Mouse (Mus musculus) liver, postnatal 0 days (tissue): ENCODE data around the gene Lrfn4. TPM values are rescaled to one million over a fixed set of nuclear protein-coding genes. Genes with fewer than 3 reads are reported as not detected.

ENCODE experiments used
- ATAC-seq: fragments of 200-750 bp; cut with Nextera tagmentation; 2 replicates; pipeline ENCODE4 v1.8.0; 2017; ENCODE audit warnings: mild to moderate bottlenecking, moderate library complexity
- DNase-seq: peaks from one replicate; pipeline ENCODE4 v3.0.0-alpha.2; 2016
- H3K27ac ChIP-seq: fragments of 300-500 bp; sonication (generic); 2 replicates; pipeline ENCODE4 v1.5.1; 2014; ENCODE audit warnings: antibody characterized with exemption, moderate library complexity, mild to moderate bottlenecking, low read depth
- H3K27me3 ChIP-seq: fragments of 300-500 bp; sonication (generic); 2 replicates; pipeline ENCODE4 v1.6.1; 2014; ENCODE audit warnings: low read length, control low read depth, mixed read lengths; ENCODE audit not compliant: insufficient read depth
- H3K36me3 ChIP-seq: fragments of 300-500 bp; sonication (generic); replicated peaks from 2 replicates; pipeline ENCODE4 v1.6.1; 2014; ENCODE audit warnings: mild to moderate bottlenecking, control low read depth, low read length, moderate library complexity, mixed read lengths; ENCODE audit not compliant: insufficient read depth
- H3K4me1 ChIP-seq: fragments of 300-500 bp; sonication (generic); 2 replicates; pipeline ENCODE4 v1.6.1; 2014; ENCODE audit warnings: antibody characterized with exemption, mild to moderate bottlenecking, control low read depth; ENCODE audit not compliant: insufficient read depth
- H3K4me2 ChIP-seq: fragments of 300-500 bp; sonication (generic); 2 replicates; pipeline ENCODE4 v1.6.1; 2014; ENCODE audit warnings: low read depth, mild to moderate bottlenecking, low read length, moderate library complexity, mixed read lengths
- H3K4me3 ChIP-seq: fragments of 300-500 bp; sonication (generic); 2 replicates; pipeline ENCODE4 v1.5.1; 2014; ENCODE audit warnings: low read depth, low read length
- H3K9ac ChIP-seq: fragments of 300-500 bp; sonication (generic); replicated peaks from 2 replicates; pipeline ENCODE4 v1.6.1; 2014; ENCODE audit warnings: mild to moderate bottlenecking, moderate library complexity
- H3K9me3 ChIP-seq: fragments of 300-500 bp; sonication (generic); 2 replicates; pipeline ENCODE4 v1.6.1; 2016; ENCODE audit warnings: mild to moderate bottlenecking, control low read depth, low read length, mixed read lengths
- CTCF ChIP-seq: sonication (generic); IDR thresholded peaks from 2 replicates; pipeline ENCODE4 v1.5.1; 2016; ENCODE audit warnings: antibody characterized with exemption, low read depth
- EP300 ChIP-seq: IDR thresholded peaks from 2 replicates; pipeline ENCODE4 v1.6.1; 2016; ENCODE audit warnings: antibody characterized with exemption, low read depth, mild to moderate bottlenecking
- WGBS: fragments of 180-500 bp; shearing (Covaris S2); extraction: QIAGEN DNeasy Blood & Tissue Kit; methylation state at CpG from one replicate; pipeline ENCODE4 v1.1.7; 2014; ENCODE audit not compliant: insufficient replicate concordance; 5-methylcytosine and 5-hydroxymethylcytosine counted together
- polyA plus RNA-seq: library from polyadenylated mRNA; unstranded; fragments of >200 nt; fragmentation: Nextera tagmentation; extraction: Ambion mirVana; gene quantifications from 2 replicates; pipeline ENCODE4 v1.2.1, GENCODE M21; 2015

Lrfn4 gene
- polyA plus RNA-seq, 1 experiment from 2014 or later: 0.15 TPM

GRCm38 (mm10) chr19:4612181-4612961 lies 3.1 kb downstream of the Lrfn4 start:
- DNase-seq (no peak), ATAC-seq (no peak)
- no peak for TF ChIP-seq CTCF
- TF ChIP-seq EP300: no peak
- peaks cover 23% of the 10 kb centered on the region for H3K36me3 ChIP-seq
- H3K9me3 ChIP-seq: no peaks in the 10 kb centered on the region
- H3K27me3 ChIP-seq: no peaks in the 10 kb centered on the region
- WGBS: 88% methylated on average over 19 of the region's 19 CpGs
- H3K4me2 ChIP-seq: no peak overlapping the region
- H3K9ac ChIP-seq: no peak overlapping the region
- peaks cover 19% of the 10 kb centered on the region for H3K4me1 ChIP-seq
- no peak overlapping the region for H3K4me3 ChIP-seq
- H3K27ac ChIP-seq: no peak overlapping the region

- Histone ChIP-seq H3K36me3 (peaks cover 23% of the 10 kb centered on the region), H3K27ac (no peak overlapping the region)
These were observed 5.4 kb downstream of the Lrfn4 start for GRCm38 (mm10) chr19:4610109-4610508.

GRCm38 (mm10) chr19:4608511-4608910 lies 7.0 kb downstream of the Lrfn4 start:
- H3K36me3 ChIP-seq: peaks cover 22% of the 10 kb centered on the region
- TF ChIP-seq CTCF: no peak
- TF ChIP-seq EP300: no peak
- no peak overlapping the region for H3K4me3 ChIP-seq
- H3K4me2 ChIP-seq: no peak overlapping the region
- WGBS: 76% methylated on average over 4 of the region's 4 CpGs
- no peak overlapping the region for H3K9ac ChIP-seq
- no peaks in the 10 kb centered on the region for H3K9me3 ChIP-seq
- no peak for ATAC-seq
- no peak for DNase-seq
- H3K4me1 ChIP-seq: peaks cover 2% of the 10 kb centered on the region
- no peaks in the 10 kb centered on the region for H3K27me3 ChIP-seq
- no peak overlapping the region for H3K27ac ChIP-seq

More at GRCm38 (mm10) chr19:4610109-4610508, 5.4 kb downstream of the Lrfn4 start:
- TF ChIP-seq EP300 (no peak), CTCF (no peak)
- no peaks in the 10 kb centered on the region for H3K27me3 ChIP-seq
- no peaks in the 10 kb centered on the region for H3K9me3 ChIP-seq
- DNase-seq: no peak
- H3K4me2 ChIP-seq: no peak overlapping the region
- H3K4me3 ChIP-seq: no peak overlapping the region
- H3K9ac ChIP-seq: no peak overlapping the region
- H3K4me1 ChIP-seq: peaks cover 7% of the 10 kb centered on the region
- WGBS: 65% methylated on average over 4 of the region's 4 CpGs
- no peak for ATAC-seq

DNA sequence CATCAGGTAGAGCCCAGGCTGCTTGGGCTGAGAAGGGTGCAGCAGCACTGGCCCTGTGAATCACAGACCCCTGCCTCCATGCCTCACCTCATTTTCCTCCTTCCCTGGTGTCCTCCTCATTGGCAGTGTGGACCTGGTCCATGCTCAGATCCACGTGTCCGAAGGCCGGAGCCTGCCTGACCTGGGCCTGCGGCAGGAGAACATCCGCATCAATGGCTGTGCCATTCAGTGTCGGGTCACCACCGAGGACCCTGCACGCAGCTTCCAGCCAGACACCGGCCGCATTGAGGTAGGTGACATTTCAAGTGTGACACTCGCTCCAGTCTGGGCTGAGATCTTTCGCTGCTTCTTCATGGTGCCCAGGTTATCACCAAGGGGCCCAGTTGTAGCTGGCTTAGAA lies 8.1 kb downstream of the Lrfn4 start:
- no peak overlapping the region for H3K4me3 ChIP-seq
- TF ChIP-seq CTCF: no peak
- no peak for TF ChIP-seq EP300

GRCm38 (mm10) chr19:4605654-4606053 lies 9.8 kb downstream of the Lrfn4 start:
- Histone ChIP-seq H3K4me1 (peaks cover 3% of the 10 kb centered on the region), H3K9me3 (no peaks in the 10 kb centered on the region), H3K4me3 (no peak overlapping the region), H3K36me3 (peaks cover 26% of the 10 kb centered on the region), H3K4me2 (no peak overlapping the region), H3K27me3 (no peaks in the 10 kb centered on the region), H3K27ac (no peak overlapping the region), H3K9ac (no peak overlapping the region)
- TF ChIP-seq CTCF (no peak), EP300 (no peak)
- no peak for DNase-seq
- 82% methylated on average over 4 of the region's 4 CpGs for WGBS
- ATAC-seq: no peak

More for the DNA sequence above, 8.1 kb downstream of the Lrfn4 start:
- H3K9ac ChIP-seq: no peak overlapping the region
- DNase-seq (no peak), ATAC-seq (no peak)
- H3K27ac ChIP-seq: no peak overlapping the region
- H3K4me2 ChIP-seq: no peak overlapping the region
- no peaks in the 10 kb centered on the region for H3K27me3 ChIP-seq
- H3K4me1 ChIP-seq: peaks cover 3% of the 10 kb centered on the region
- H3K9me3 ChIP-seq: no peaks in the 10 kb centered on the region
- 87% methylated on average over 12 of the region's 12 CpGs for WGBS
- H3K36me3 ChIP-seq: peaks cover 28% of the 10 kb centered on the region

DNA sequence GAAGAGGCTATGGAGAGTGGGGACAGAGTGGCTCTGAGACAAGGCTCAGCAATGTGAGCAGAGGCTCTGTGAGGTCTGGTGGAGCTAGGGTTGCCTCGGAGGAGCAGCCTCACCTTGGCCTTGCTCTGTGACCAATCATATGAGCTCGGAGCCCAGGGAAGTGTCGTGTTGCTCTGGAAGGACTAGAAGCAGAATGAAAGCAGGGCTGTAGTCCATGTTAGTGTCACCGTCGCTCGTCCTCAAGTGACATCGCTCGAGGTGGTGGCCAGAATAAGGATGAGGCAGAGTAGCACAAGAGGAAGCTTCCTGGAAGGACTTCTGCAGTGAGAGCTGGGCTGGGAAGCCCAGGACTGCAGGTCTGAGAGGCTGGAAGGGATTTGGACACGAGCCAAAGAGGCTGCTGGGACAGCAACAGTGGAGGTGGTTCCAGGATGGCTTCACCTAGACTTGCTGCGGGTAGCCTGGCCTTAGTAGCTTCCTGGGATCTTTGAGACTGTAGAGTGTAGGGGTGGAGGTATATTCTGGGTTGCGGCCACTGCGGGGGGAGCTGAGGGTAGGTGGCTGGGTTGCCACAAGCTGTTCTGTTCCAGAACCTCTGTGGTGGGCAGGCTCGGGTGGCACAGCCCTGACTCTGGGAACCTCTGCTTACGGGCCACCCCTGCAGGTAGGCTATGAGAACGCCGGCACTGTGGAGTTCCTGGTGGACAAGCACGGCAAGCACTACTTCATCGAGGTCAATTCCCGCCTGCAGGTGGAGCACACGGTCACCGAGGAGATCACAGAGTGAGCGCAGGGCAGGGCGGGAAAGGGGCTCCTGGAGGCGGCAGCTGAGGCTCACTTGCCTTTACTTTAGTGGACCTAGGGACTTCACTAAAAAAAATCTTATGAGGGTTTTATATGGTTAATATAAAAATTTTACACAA lies 11.4 kb downstream of the Lrfn4 start:
- H3K4me2 ChIP-seq: no peak overlapping the region
- peaks cover 11% of the 10 kb centered on the region for H3K4me1 ChIP-seq
- no peaks in the 10 kb centered on the region for H3K27me3 ChIP-seq
- H3K36me3 ChIP-seq: peaks cover 21% of the 10 kb centered on the region
- 47% methylated on average over 24 of the region's 24 CpGs for WGBS
- H3K4me3 ChIP-seq: no peak overlapping the region
- ATAC-seq (peak; percentile 53), DNase-seq (peak; percentile 60)
- H3K27ac ChIP-seq: no peak overlapping the region
- TF ChIP-seq CTCF (peak; percentile 61), EP300 (no peak)
- H3K9me3 ChIP-seq: no peaks in the 10 kb centered on the region
- peak overlapping the region; percentile 30; the same call in 1 of the 2 replicates for H3K9ac ChIP-seq
